Mouse (Mus musculus) cerebellum, adult 9-11 months (tissue): ENCODE results near the gene Gm867.

ENCODE experiments used
- DNase-seq: peaks from one replicate; pipeline ENCODE4 v3.0.0; 2022

The Gm867 gene

GRCm38 (mm10) chr10:75894601-75895000 is 45.9 kb downstream of the Gm867 start:
- no peak for DNase-seq

- DNase-seq = peak; percentile 99
These were observed 47.3 kb downstream of the Gm867 start, which contains the start of gene Derl3 for GRCm38 (mm10) chr10:75893089-75893750. Derl3 (plus strand) TSS chr10:75893413.

- no peak for DNase-seq
These were observed 50.9 kb downstream of the Gm867 start for GRCm38 (mm10) chr10:75889406-75890153.
